Mouse (Mus musculus) adrenal gland, postnatal 10 days (tissue): Measurements from ENCODE around the gene Rabggta. TPM values are rescaled to one million over a fixed set of nuclear protein-coding genes. Genes with fewer than 3 reads are reported as not detected.

Experiments used
- DNase-seq: peaks from one replicate; pipeline ENCODE4 v3.0.0; 2021; ENCODE audit warnings: mixed read lengths
- total RNA-seq, 2 experiments: library from RNA; stranded (reverse); gene quantifications; 2 replicates each; pipeline ENCODE4 v1.2.3; 2021

Gene Rabggta
- total RNA-seq, 2 experiments from 2014 or later = 16.8 to 21.5 TPM

DNA sequence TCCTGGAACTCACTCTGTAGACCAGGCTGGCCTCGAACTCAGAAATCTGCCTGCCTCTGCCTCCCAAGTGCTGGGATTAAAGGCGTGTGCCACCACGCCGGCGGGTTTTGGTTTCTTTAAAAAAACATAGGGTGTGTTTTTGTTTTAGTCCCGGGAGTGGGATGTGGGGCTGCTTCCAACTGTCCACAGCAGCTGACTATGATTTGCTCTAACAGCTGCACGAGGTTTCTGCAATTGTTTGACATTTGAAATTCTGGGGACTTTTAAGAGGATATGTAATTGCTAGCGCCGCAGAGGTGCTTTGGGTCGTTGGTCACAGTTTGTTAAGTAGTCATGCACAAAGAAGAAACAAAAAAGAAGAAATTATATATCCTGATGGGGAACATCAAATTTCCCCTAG is 32.6 kb downstream of the Rabggta start:
- DNase-seq = no peak

DNA sequence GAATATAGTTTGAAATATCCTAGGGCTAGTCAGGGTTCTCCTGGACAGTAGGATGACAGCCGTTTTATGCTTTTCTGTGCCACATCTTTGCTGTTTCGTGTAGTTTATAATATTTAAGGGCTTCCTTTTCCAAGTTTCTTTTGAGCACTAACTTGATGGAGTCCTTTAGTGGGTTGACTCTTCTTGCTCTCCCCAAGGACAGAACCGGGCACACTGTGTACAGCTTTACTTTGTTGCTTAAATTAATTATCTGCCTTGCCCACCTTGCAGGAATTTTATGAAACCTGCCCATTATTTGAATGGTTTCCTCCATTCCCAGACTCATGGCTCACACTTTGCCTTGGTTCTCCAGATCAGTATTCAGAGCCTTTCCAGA is 40.0 kb downstream of the Rabggta start:
- DNase-seq = no peak

DNA sequence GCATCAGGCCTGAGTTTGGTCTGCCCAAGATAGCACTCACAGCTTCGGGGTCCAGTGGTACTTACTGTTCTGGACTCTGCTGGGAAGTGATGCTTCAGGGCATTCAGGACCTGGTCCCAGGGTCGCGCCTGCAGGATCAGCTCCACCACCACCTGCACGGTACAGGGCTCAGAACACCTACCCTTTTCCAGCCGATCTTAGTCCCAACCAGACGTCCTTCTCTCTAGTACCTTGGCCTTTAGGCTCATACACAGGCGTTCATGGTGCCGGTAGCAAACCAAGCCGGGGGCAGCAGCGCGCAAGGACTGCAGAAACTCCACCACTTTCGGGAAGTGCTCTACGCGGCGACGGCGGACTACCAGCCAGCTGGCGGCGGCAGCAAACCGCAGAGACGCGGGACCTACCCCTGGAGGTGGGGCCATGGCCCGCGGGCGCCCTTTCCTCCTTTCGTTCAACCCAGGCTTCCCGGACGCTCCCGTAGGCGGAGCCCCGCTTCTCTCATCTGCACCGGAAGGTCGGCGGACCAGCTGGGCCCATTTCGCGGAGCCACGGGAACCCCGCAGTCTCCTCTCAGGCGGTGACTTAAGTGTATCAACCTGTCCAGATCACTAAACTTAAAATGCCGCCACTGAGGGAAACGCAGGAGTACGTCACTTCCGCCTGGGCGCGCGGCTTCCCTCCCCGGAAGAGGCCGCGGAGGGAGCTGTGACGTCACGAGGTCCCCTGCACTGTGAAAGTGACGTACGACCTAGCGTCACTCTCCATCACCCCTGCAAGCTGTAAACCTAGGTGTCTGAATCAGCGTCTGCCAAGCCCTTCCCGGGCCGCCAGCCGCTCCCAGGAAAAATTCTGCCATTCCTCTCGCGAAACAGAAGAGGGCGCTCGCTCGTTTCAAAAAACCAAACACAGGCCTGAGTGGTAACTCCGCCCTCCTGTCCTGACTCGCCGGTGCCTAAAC is 40.6 kb downstream of the Rabggta start, which contains the start of gene Tinf2:
Tinf2 (minus strand) TSS at position 661 of the 958 bp plus-strand sequence.
- DNase-seq = peak; percentile 95

DNA sequence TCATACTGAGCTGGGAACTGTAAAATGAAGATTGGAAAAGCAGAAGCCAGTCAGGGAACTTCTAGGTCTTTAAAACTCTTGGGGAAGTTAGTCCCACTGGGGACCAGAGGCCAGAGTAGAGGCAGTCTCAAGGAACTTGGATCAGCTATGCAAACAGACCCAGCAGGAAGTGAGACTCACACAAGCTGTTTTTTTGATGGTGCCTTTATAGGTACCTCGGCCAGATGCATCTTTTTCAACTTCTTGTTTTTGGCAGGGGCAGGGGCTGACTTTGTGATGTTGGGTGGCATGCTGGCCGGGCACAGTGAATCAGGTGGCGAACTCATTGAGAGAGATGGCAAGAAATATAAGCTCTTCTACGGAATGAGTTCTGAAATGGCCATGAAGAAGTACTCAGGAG is 44.4 kb downstream of the Rabggta start:
- no peak for DNase-seq

DNA sequence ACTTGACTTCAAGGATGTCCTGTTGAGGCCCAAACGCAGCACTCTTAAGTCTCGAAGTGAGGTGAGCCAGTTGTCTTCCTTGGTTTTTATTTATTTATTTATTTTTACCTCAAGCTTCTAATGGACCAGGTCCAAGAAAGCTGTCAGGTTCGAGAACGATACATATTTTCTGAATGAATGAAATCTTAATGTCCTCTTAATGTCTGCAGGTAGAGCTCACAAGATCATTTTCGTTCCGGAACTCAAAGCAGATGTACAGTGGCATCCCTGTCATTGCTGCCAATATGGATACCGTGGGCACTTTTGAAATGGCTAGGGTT is 49.4 kb downstream of the Rabggta start:
- DNase-seq = no peak

DNA sequence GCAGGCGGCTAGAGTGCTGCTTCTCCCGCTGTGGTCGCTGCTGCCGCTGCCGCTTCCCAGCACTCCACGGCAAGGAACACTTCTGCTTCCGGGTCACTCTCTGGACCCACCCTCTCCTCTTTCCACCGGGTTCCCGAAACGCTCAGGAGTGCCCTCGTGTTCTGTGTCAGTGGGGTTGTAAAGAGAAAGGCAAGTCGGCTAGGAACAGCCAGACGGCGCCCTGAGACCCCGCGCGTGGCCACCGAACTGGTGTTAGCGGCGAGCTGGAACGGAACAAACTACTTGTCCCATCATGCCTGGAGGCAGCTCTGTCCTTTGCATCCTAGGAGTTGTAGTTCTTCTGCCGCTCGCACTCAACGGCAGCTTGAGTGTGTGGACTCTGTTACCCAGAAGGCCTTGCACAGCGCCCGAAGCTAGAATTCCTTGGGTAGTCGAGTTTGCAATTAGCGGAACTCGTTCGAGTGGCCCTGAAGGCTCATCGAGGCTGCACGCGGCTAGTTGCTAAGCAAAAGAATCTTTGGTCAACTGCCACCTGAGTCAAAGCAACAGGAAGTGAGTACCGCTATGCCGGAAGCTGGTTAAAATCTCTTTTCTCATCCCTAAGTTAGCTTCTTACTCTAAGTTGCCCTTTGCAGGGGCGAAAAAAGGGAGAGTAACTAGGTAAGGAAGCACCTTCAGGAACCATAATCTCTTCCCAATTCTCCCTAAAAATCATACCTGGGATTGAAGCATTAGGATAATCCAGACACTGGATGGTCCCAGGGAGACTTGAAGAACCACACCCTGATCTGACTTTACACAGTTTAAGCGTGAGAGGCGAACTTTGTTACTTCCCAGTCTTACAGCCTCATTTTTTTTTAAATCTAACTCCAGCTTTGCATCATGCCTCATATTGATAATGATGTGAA is 50.0 kb downstream of the Rabggta start, which contains the start of the genes Gmpr2 and Nedd8:
Gmpr2 (plus strand) TSS at position 109 of the 908 bp plus-strand sequence.
Nedd8 (minus strand) TSS at position 292 of the 908 bp plus-strand sequence.
- peak; percentile 89 for DNase-seq

DNA sequence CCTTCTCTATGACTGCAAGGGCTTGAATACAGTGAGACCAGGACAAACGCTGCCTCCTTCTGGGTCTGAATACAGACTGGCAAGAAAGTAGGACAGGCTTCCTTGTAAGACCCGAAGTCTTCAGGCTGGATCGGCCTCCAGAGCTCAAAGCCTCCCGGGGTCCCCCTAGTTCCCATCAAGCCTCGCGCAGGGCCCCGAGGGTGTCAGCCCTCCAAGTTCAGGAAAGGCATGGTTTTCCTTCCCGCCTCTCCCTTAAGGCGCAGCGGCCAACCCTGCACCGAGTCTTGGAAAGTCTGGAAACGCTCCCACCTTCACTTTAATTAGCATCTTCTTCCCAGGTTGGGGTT is 50.6 kb downstream of the Rabggta start:
- DNase-seq = no peak

Other genes with a start within 250 kb of the Rabggta start
- 100 to 1,000 TPM; 153 to 177 TPM for gene Dhrs4, start 243.5 kb downstream of the Rabggta start, total RNA-seq
- gene Carmil3, start 231.6 kb downstream of the Rabggta start, total RNA-seq = 1 to 10 TPM; 5.3 to 8.5 TPM
- under 1 TPM; 0.09 to 0.61 TPM for gene Cpne6, start 211.8 kb downstream of the Rabggta start, total RNA-seq
- not detected for gene Nrl, start 197.3 kb downstream of the Rabggta start, total RNA-seq
- 10 to 100 TPM; 45.2 to 51.4 TPM for gene Pck2, start 182.0 kb downstream of the Rabggta start, total RNA-seq
- 10 to 100 TPM; 85.2 to 89.5 TPM for gene Dcaf11, start 162.3 kb downstream of the Rabggta start, total RNA-seq
- under 1 TPM in 1 of 2 experiments, not detected in 1; 0.66 TPM for gene A730061H03Rik, start 161.9 kb downstream of the Rabggta start, total RNA-seq
- gene Fitm1, start 146.6 kb downstream of the Rabggta start, total RNA-seq = 10 to 100 TPM; 11.0 to 38.6 TPM
- 100 to 1,000 TPM; 293 to 337 TPM for gene Psme1, start 144.1 kb downstream of the Rabggta start, total RNA-seq
- 10 to 100 TPM; 43.9 to 57.2 TPM for gene Emc9, start 137.0 kb downstream of the Rabggta start, total RNA-seq
- gene Psme2, start 131.2 kb downstream of the Rabggta start, total RNA-seq = 100 to 1,000 TPM; 349 to 362 TPM
- gene Rnf31, start 130.6 kb downstream of the Rabggta start, total RNA-seq = 10 to 100 TPM; 26.7 to 36.2 TPM
- 10 to 100 TPM in 1 of 2 experiments, 1 to 10 TPM in 1; 9.7 to 13.3 TPM for gene Irf9, start 118.7 kb downstream of the Rabggta start, total RNA-seq
- 1 to 10 TPM; 2.0 to 2.9 TPM for gene Rec8, start 104.2 kb downstream of the Rabggta start, total RNA-seq
- gene Ipo4, start 86.3 kb downstream of the Rabggta start, total RNA-seq = 10 to 100 TPM; 72.1 to 82.4 TPM
- 1 to 10 TPM; 1.1 to 3.8 TPM for gene Gm49378, start 84.4 kb downstream of the Rabggta start, total RNA-seq
- 10 to 100 TPM; 69.7 to 75.9 TPM for gene Tm9sf1, start 78.5 kb downstream of the Rabggta start, total RNA-seq
- gene Tssk4, start 72.1 kb downstream of the Rabggta start, total RNA-seq = 1 to 10 TPM in 1 of 2 experiments, under 1 TPM in 1; 0.93 to 3.0 TPM
- gene Mdp1, start 61.8 kb downstream of the Rabggta start, total RNA-seq = 10 to 100 TPM; 42.4 to 51.7 TPM
- 10 to 100 TPM; 21.2 to 26.8 TPM for gene Gmpr2, start 50.3 kb downstream of the Rabggta start, total RNA-seq
- 100 to 1,000 TPM; 280 to 307 TPM for gene Nedd8, start 50.1 kb downstream of the Rabggta start, total RNA-seq
- 10 to 100 TPM; 19.5 to 23.1 TPM for gene Tinf2, start 40.4 kb downstream of the Rabggta start, total RNA-seq
- 1 to 10 TPM; 1.3 to 2.0 TPM for gene Tgm1, start 8.3 kb downstream of the Rabggta start, total RNA-seq
- gene Dhrs1, start 23.4 kb upstream of the Rabggta start, total RNA-seq = 10 to 100 TPM; 77.4 to 82.0 TPM
- 10 to 100 TPM; 17.1 to 18.9 TPM for gene Nop9, start 23.4 kb upstream of the Rabggta start, total RNA-seq
- 10 to 100 TPM; 14.2 to 23.3 TPM for gene Cideb, start 36.2 kb upstream of the Rabggta start, total RNA-seq
- gene Ltb4r2, start 39.2 kb upstream of the Rabggta start, total RNA-seq = under 1 TPM; 0.12 to 0.54 TPM
- gene Ltb4r1, start 43.7 kb upstream of the Rabggta start, total RNA-seq = 1 to 10 TPM; 1.4 to 1.6 TPM
- gene Adcy4, start 61.8 kb upstream of the Rabggta start, total RNA-seq = 10 to 100 TPM; 10.3 to 12.6 TPM
- gene Ripk3, start 66.6 kb upstream of the Rabggta start, total RNA-seq = 1 to 10 TPM; 8.3 to 9.1 TPM
- gene Nfatc4, start 100.9 kb upstream of the Rabggta start, total RNA-seq = 10 to 100 TPM; 23.5 to 28.2 TPM
- 10 to 100 TPM; 20.7 to 24.4 TPM for gene Nynrin, start 131.7 kb upstream of the Rabggta start, total RNA-seq
- under 1 TPM; 0.15 to 0.48 TPM for gene Cbln3, start 162.1 kb upstream of the Rabggta start, total RNA-seq
- 10 to 100 TPM; 17.1 to 23.8 TPM for gene Khnyn, start 162.7 kb upstream of the Rabggta start, total RNA-seq
- 100 to 1,000 TPM in 1 of 2 experiments, 10 to 100 TPM in 1; 90.9 to 109 TPM for gene Sdr39u1, start 178.0 kb upstream of the Rabggta start, total RNA-seq
- gene Cma1, start 222.4 kb upstream of the Rabggta start, total RNA-seq = 1 to 10 TPM; 7.9 to 8.6 TPM
- not detected for gene Cma2, start 228.7 kb upstream of the Rabggta start, total RNA-seq